Mouse (Mus musculus): ENCODE measurements around the gene Zfp969. TPM values are rescaled to one million over a fixed set of nuclear protein-coding genes. Genes with fewer than 3 reads are reported as not detected.
"Not testable (repeated sequence)": the region's sequence is repeated elsewhere in the genome, so short reads cannot be mapped to it uniquely, and the experiment has no call there.

Zfp969 gene
- polyA plus RNA-seq (2012; rRNA removed): not detected in 2 replicates

- not testable (repeated sequence) for H3K36me3 ChIP-seq (ENCODE audit: control insufficient read depth, insufficient read depth, low read length); H3K4me1 ChIP-seq (ENCODE audit: control insufficient read depth, insufficient read depth, low read length); H3K27me3 ChIP-seq (ENCODE audit: control insufficient read depth, insufficient read depth, low read length); H3K27ac ChIP-seq (ENCODE audit: control insufficient read depth, insufficient read depth, low read depth, low read length); H3K4me3 ChIP-seq (ENCODE audit: control insufficient read depth, low read depth, low read length)
Observed at GRCm38 (mm10) chr2:175703546-175703945, at the start of gene Zfp969. Gene Zfp969 (minus strand): TSS chr2:175703646.

- H3K4me3 ChIP-seq (ENCODE audit: control insufficient read depth, low read depth, low read length); H3K36me3 ChIP-seq (ENCODE audit: control insufficient read depth, insufficient read depth, low read length); H3K27me3 ChIP-seq (ENCODE audit: control insufficient read depth, insufficient read depth, low read length); H3K4me1 ChIP-seq (ENCODE audit: control insufficient read depth, insufficient read depth, low read length); H3K27ac ChIP-seq (ENCODE audit: control insufficient read depth, insufficient read depth, low read depth, low read length): not testable (repeated sequence)
Observed at GRCm38 (mm10) chr2:175741237-175741636, 37.8 kb upstream of the Zfp969 start, which contains the start of gene Gm2007. Gene Gm2007 (plus strand): TSS chr2:175741537.

- H3K36me3 ChIP-seq (ENCODE audit: control insufficient read depth, insufficient read depth, low read length); H3K4me3 ChIP-seq (ENCODE audit: control insufficient read depth, low read depth, low read length); H3K4me1 ChIP-seq (ENCODE audit: control insufficient read depth, insufficient read depth, low read length); H3K27ac ChIP-seq (ENCODE audit: control insufficient read depth, insufficient read depth, low read depth, low read length); H3K27me3 ChIP-seq (ENCODE audit: control insufficient read depth, insufficient read depth, low read length): not testable (repeated sequence)
Observed at GRCm38 (mm10) chr2:175643678-175644077, 59.8 kb downstream of the Zfp969 start, which contains the start of gene Gm11007. Gene Gm11007 (plus strand): TSS chr2:175643978.

Other genes starting within 250 kb of the Zfp969 start
- gene Zfp965, start 233.7 kb downstream of the Zfp969 start, polyA plus RNA-seq (2012; rRNA removed): 0.13 and 0.23 TPM in 2 replicates
- not detected in 2 replicates for gene Gm11007, start 59.7 kb downstream of the Zfp969 start, polyA plus RNA-seq (2012; rRNA removed)
- not detected in 2 replicates for gene Gm2007, start 37.9 kb upstream of the Zfp969 start, polyA plus RNA-seq (2012; rRNA removed)
- 0.17 and 0.32 TPM in 2 replicates for gene Gm14288, start 97.4 kb upstream of the Zfp969 start, polyA plus RNA-seq (2012; rRNA removed)
- gene Gm6710, start 165.6 kb upstream of the Zfp969 start, polyA plus RNA-seq (2012; rRNA removed): 0.21 and 0.77 TPM in 2 replicates
- gene Zfp966, start 227.5 kb upstream of the Zfp969 start, polyA plus RNA-seq (2012; rRNA removed): 0.16 TPM in 2 replicates